Mouse (Mus musculus) right cerebral cortex, postnatal 4 days (tissue): ENCODE data around the gene Vmn1r16.
"Not testable (repeated sequence)": the region's sequence is repeated elsewhere in the genome, so short reads cannot be mapped to it uniquely, and the experiment has no call there.

Source experiments
- DNase-seq: peaks from one replicate; pipeline ENCODE4 v3.0.0-alpha.2; 2022

Vmn1r16 gene

GRCm38 (mm10) chr6:57329394-57329793 is at the start of gene Vmn1r16:
Vmn1r16 (minus strand) TSS chr6:57329494.
- no peak for DNase-seq

GRCm38 (mm10) chr6:57367496-57367895 is 38.2 kb upstream of the Vmn1r16 start:
- DNase-seq, result no peak

- not testable (repeated sequence) for DNase-seq
Observed at GRCm38 (mm10) chr6:57365866-57366265, 36.6 kb upstream of the Vmn1r16 start.

GRCm38 (mm10) chr6:57363627-57364026 is 34.3 kb upstream of the Vmn1r16 start, which contains the start of gene Vmn1r17:
Vmn1r17 (minus strand) TSS chr6:57363727.
- no peak for DNase-seq

GRCm38 (mm10) chr6:57356864-57357263 is 27.6 kb upstream of the Vmn1r16 start:
- no peak for DNase-seq

GRCm38 (mm10) chr6:57326176-57326575 is 3.1 kb downstream of the Vmn1r16 start:
- DNase-seq, result no peak

- DNase-seq, result no peak
Observed at GRCm38 (mm10) chr6:57278952-57279351, 50.3 kb downstream of the Vmn1r16 start.

- no peak for DNase-seq
Observed at GRCm38 (mm10) chr6:57272517-57272916, 56.8 kb downstream of the Vmn1r16 start.

- DNase-seq, result no peak
Observed at GRCm38 (mm10) chr6:57271881-57272280, 57.4 kb downstream of the Vmn1r16 start.
